Mouse (Mus musculus): ENCODE measurements around the gene Slc6a4.

Slc6a4 gene

GRCm38 (mm10) chr11:76997916-76998704, at the start of gene Slc6a4:
Gene Slc6a4 (plus strand): TSS chr11:76998603.
- no peak for DNase-seq (ENCODE audit: low spot score)

DNA sequence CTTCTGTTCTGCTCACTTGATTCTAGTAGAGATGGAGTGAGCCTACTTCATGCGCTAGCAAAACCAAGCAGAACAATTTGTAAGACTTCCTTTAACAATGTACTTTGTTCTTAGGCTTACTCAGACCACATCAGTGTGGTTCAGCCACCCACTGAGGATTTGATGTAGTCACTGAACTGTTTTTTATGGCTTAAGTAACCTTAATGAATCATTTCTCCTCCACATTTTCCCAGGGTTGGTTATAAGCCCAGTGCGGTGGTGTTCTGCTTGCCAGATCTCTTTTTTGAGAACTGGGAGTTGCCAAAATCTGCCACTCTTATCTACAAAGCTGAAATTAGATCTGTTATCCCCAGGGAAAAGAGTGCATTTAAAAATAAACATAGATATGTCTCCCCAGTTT, 44.9 kb upstream of the Slc6a4 start:
- no peak for DNase-seq (ENCODE audit: low spot score)

- no peak for DNase-seq (ENCODE audit: low spot score)
Measured at GRCm38 (mm10) chr11:76965703-76966102, 32.7 kb upstream of the Slc6a4 start.

DNA sequence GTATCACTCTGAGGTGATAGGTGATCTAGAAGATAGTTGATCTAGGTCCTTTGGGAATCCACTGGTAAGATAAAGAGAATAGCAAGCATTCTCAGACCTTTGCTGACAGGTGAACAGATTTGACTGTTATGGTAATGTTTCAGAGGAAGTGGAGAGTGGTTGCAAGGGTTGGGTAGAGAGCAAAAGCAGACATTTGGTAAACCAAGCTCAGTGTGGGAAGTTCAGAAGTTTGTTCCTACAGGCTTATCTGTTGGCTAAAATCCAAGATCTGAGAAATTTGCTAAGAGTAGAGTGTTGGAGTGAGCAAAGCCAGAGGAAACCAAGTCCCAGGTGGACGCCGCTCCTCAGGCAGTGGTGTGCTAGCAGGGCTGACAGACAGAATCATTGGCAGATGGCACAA, 28.1 kb upstream of the Slc6a4 start:
- DNase-seq (ENCODE audit: low spot score) = no peak

- no peak for DNase-seq (ENCODE audit: low spot score)
Measured at GRCm38 (mm10) chr11:76974680-76975319, 23.6 kb upstream of the Slc6a4 start.

DNA sequence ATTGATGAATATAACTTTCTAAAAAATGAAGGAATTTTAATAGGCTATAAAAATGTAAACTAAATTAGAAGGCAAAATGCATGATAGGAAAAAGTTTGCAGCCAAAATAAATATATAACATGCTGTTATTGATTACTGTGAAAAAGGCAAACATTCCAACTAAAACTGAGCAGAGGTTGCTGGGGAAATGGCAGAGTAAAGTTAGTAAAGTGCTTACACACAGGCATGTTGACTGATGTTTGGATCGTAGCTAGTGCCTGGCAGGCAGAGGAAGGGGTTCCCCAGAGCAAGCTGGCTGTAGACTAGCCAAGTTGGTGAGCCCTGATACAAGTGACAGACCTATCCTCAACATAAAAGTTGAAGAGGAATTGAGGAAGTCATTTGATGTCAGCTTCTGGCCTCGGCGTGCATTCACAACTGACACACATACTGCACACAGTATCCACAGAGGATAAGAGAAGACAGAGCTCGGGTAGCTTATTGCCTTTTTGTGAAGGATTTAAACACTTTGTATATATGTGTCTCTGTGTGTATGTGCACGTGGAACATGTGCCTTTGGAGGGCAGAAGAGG, 16.7 kb upstream of the Slc6a4 start:
- DNase-seq (ENCODE audit: low spot score) = no peak

GRCm38 (mm10) chr11:76982415-76982814, 16.0 kb upstream of the Slc6a4 start:
- DNase-seq (ENCODE audit: low spot score) = no peak

- DNase-seq (ENCODE audit: low spot score) = no peak
Measured at GRCm38 (mm10) chr11:76983641-76984040, 14.8 kb upstream of the Slc6a4 start.

DNA sequence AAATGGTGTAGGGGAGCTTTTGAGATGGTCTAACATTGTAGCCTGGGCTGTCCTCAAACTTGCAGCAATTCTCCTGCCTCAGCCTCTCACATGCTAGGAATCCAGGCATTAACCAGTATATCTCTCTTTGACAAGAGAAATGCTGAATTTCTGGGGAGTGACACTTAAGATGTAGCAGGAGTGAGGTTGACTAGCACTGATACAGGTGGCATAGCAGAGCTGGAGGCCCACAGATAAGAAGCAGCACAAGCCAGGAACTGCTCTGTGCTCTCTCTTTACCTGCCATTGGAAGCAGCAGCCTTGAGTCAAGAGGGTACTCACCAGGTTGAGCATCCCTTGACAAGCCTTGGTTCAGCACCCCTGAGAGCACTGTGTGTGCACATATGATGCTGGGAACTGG, 14.2 kb upstream of the Slc6a4 start:
- no peak for DNase-seq (ENCODE audit: low spot score)

GRCm38 (mm10) chr11:76990839-76991238, 7.6 kb upstream of the Slc6a4 start:
- DNase-seq (ENCODE audit: low spot score) = no peak

- no peak for DNase-seq (ENCODE audit: low spot score)
Measured at GRCm38 (mm10) chr11:76992886-76993285, 5.5 kb upstream of the Slc6a4 start.

DNA sequence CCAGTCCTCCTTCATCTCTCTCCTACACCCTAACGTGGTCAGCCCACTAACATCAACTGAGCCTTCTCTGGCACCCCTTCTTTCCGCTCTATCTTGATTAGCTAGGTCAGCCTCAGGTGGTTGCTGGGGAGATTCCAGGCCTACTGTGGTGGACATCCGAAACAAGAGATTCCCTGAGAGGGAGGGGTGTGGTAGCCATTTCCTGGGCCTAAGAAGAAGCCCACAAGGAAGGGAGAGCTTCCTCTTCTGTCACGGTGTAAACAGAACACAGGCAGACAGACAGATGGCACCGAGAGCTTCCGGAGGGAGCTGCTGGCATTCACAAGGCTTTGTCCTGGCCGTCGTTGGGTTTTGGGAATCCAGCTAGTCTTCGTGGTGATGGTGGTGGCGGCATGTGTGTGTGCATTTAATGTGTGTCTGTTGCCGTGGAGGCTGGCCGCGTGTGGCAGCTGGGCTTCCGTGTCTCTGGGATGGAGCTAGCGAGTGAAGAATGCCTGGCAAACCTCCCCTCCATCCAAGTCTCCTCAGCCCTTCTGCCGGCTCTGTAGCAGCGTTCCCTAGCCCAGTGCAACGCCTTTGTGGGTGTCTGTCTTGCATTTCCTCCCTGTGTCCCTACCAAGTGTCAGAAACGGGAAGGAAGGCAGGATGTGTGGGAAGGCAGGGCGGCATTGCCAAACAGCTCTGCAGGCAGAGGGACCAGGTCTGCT, 2.3 kb upstream of the Slc6a4 start:
- no peak for DNase-seq (ENCODE audit: low spot score)

GRCm38 (mm10) chr11:76997305-76997704, 1.1 kb upstream of the Slc6a4 start:
- DNase-seq (ENCODE audit: low spot score) = peak; percentile 90

DNA sequence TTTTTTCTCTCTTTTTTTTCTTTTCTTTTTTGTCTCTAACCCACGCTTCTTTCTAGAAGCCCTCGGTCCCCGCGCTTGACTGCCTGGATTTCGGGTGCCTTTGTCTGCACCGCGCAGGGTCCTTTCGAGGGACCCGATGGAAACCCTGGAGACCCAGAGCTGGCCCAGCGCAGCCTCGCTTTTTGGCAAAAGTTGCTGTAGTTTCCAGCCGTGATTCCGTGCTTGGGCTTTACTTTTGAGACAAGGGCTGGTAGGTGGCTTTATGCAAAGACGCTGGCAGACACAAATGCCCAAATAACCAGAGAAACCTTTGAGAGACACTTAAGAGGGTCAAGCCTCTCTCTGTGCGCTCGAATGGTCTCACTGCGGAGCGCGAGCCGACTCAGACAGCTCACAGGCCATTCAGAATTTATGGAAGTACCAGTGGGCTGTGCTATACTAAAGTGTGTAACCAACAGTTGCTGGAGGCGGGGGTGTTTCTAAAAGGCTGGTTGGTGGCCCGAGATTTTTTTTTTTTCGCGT, 363 bp downstream of the Slc6a4 start:
- DNase-seq (ENCODE audit: low spot score) = no peak

GRCm38 (mm10) chr11:77000741-77001140, 2.3 kb downstream of the Slc6a4 start:
- DNase-seq (ENCODE audit: low spot score) = no peak

GRCm38 (mm10) chr11:77002361-77002760, 4.0 kb downstream of the Slc6a4 start:
- no peak for DNase-seq (ENCODE audit: low spot score)

GRCm38 (mm10) chr11:77005881-77006280, 7.5 kb downstream of the Slc6a4 start:
- no peak for DNase-seq (ENCODE audit: low spot score)

- DNase-seq (ENCODE audit: low spot score) = no peak
Measured at GRCm38 (mm10) chr11:77006616-77007015, 8.2 kb downstream of the Slc6a4 start.

GRCm38 (mm10) chr11:77009069-77010025, 10.9 kb downstream of the Slc6a4 start:
- DNase-seq (ENCODE audit: low spot score) = no peak

DNA sequence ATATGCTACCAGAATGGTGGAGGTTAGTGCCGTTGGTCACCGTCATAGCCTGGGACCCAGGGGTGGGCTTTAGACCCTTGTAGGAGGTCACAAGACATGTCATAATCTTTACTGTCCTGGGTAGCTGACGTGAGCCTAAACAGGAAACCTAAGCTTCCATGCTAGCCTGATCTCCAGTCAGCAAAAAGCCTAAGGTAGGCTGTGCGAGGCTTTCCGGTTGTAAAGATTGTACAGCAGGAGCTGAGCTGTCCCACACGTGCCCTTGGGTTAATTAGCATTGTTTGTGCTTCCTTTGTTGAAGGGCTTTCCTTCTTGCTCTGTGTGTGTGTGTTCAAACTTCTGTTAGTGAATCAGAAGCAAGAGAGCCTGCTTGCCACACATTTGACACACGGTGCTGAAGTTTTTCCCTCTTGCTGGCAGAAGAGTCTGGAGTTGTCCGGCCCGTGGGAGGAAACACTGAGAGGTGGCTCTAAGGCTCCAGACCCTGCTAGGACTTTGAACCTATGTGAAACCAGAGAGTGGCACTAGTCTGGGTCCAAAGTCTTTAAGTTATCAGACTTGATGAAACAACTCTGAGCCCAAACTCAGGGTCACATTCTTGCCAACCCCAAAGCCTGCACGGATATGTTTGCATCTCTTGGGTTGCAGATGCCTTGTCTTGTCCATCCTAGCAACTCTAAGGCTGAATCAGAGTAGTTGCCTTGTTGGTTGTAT, 12.5 kb downstream of the Slc6a4 start:
- DNase-seq (ENCODE audit: low spot score) = no peak

- no peak for DNase-seq (ENCODE audit: low spot score)
Measured at GRCm38 (mm10) chr11:77018046-77018445, 19.6 kb downstream of the Slc6a4 start.
